Mouse (Mus musculus): ENCODE results near the gene Alyref.

GRCm38 (mm10) chr11:120613481-120613972 lies 15.4 kb upstream of the Alyref start:
- TF ChIP-seq CTCF (conservative IDR thresholded peaks at IDR 0.05; ENCODE audit: low read length): no peak
- TF ChIP-seq NANOG (IDR thresholded peaks at IDR 0.05; ENCODE audit: borderline replicate concordance, low read length): no peak
